Mouse (Mus musculus) spleen, adult 2 months (tissue): Measurements from ENCODE around the gene Hnrnpll. TPM values are rescaled to one million over a fixed set of nuclear protein-coding genes. Genes with fewer than 3 reads are reported as not detected.

ENCODE experiments used
- DNase-seq, 2 experiments: peaks; one replicate each; pipeline versions ENCODE4 v3.0.0 to v3.0.0-alpha.2; 2012 to 2021; ENCODE audit warnings: low spot score in 2 of 2, low read depth in 1 of 2
- H3K27ac ChIP-seq: fragments of 200-500 bp; 2 replicates; pipeline ENCODE4 v1.5.1; 2012; ENCODE audit warnings: low read length, inconsistent platforms; ENCODE audit not compliant: insufficient read depth
- H3K27me3 ChIP-seq: fragments of 200-500 bp; 2 replicates; pipeline ENCODE4 v1.6.1; 2012; ENCODE audit warnings: mild to moderate bottlenecking, moderate library complexity, low read length, inconsistent platforms; ENCODE audit not compliant: control insufficient read depth, insufficient read depth
- H3K36me3 ChIP-seq: fragments of 200-500 bp; 2 replicates; pipeline ENCODE4 v1.6.1; 2012; ENCODE audit warnings: mild to moderate bottlenecking, low read length, inconsistent platforms; ENCODE audit not compliant: control insufficient read depth, insufficient read depth
- H3K4me1 ChIP-seq: fragments of 200-500 bp; 2 replicates; pipeline ENCODE4 v1.6.1; 2011; ENCODE audit warnings: inconsistent platforms; ENCODE audit not compliant: control insufficient read depth, insufficient read depth, insufficient read length
- H3K4me3 ChIP-seq: fragments of 200-500 bp; 2 replicates; pipeline ENCODE4 v1.5.1; 2011; ENCODE audit warnings: mild to moderate bottlenecking, inconsistent platforms; ENCODE audit not compliant: insufficient read depth, insufficient read length; ENCODE audit errors: extremely low read depth
- CTCF ChIP-seq: fragments of 200-500 bp; IDR thresholded peaks from 2 replicates; pipeline ENCODE4 v1.5.1; 2011; ENCODE audit warnings: mild to moderate bottlenecking, inconsistent platforms; ENCODE audit not compliant: insufficient read depth, insufficient read length, insufficient replicate concordance; ENCODE audit errors: extremely low read depth
- POLR2A ChIP-seq: fragments of 200-500 bp; IDR thresholded peaks from 2 replicates; pipeline ENCODE4 v1.6.1; 2011; ENCODE audit warnings: low read depth, low read length, inconsistent platforms
- WGBS: fragments of 180-500 bp; shearing (Covaris S2); methylation state at CpG from one replicate; pipeline ENCODE4 v1.1.7; 2018; 5-methylcytosine and 5-hydroxymethylcytosine counted together
- polyA plus RNA-seq: library from polyadenylated mRNA; depleted of rRNA; stranded (reverse); fragments of >200 nt; gene quantifications from 2 replicates; pipeline ENCODE4 v1.2.3, GENCODE M21; 2012

Gene Hnrnpll
- polyA plus RNA-seq, 1 experiment = 5.7 TPM

DNA sequence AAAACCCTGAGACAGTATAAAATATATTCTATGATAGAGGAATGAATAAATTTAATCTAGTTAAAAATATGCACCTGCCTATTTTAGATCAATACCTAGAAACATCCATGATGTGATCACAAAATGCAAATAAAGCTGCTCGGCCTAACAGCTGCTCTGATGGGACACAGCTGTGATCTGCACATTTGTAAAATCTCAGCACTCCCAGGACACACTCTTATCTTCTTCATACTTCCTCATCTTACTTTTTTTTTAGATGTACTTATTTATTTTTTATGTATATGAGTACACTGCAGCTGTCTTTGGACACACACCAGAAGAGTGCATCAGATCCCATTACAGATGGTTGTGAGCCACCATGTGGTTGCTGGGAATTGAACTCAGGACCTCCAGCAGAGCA, 20.4 kb downstream of the Hnrnpll start:
- H3K4me3 ChIP-seq = no peak overlapping the region
- DNase-seq = no peak
- H3K36me3 ChIP-seq = no peaks in the 10 kb centered on the region
- H3K27ac ChIP-seq = no peak overlapping the region
- no peaks in the 10 kb centered on the region for H3K27me3 ChIP-seq
- 72% methylated on average over 1 of the region's 1 CpGs for WGBS
- no peaks in the 10 kb centered on the region for H3K4me1 ChIP-seq
- TF ChIP-seq CTCF (no peak), POLR2A (no peak)

- 94% methylated on average over 6 of the region's 6 CpGs for WGBS
- no peak for DNase-seq
Measured at GRCm38 (mm10) chr17:80028675-80029074, 33.5 kb downstream of the Hnrnpll start.

GRCm38 (mm10) chr17:80026189-80026936, 35.8 kb downstream of the Hnrnpll start:
- TF ChIP-seq CTCF (no peak), POLR2A (no peak)
- no peak overlapping the region for H3K27ac ChIP-seq

More at GRCm38 (mm10) chr17:80028675-80029074, 33.5 kb downstream of the Hnrnpll start:
- H3K36me3 ChIP-seq = no peaks in the 10 kb centered on the region
- TF ChIP-seq POLR2A = no peak
- no peak for TF ChIP-seq CTCF
- H3K4me3 ChIP-seq = no peak overlapping the region
- no peaks in the 10 kb centered on the region for H3K4me1 ChIP-seq
- no peak overlapping the region for H3K27ac ChIP-seq
- H3K27me3 ChIP-seq = no peaks in the 10 kb centered on the region

DNA sequence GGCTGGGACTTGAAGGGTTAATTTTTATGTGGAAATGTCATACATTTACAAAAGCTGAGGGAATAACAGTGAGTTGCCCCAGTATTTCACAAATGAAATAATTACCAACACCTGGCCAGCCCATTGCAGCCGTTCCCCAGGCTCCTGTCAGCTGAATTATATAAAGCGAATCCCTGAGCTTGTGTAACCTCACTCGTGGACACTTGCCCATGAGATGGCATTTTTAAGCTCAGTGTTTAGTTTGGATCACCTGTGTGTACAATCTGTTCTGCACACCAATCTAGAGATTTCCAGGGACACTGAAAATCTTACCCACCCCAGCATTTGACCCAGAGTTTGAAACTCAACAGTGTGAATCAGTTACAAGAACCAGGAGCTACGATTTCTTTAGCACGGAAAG, 40.0 kb downstream of the Hnrnpll start:
- TF ChIP-seq POLR2A = no peak
- TF ChIP-seq CTCF = no peak
- WGBS = 83% methylated on average over 5 of the region's 5 CpGs
- H3K27ac ChIP-seq = no peak overlapping the region
- no peaks in the 10 kb centered on the region for H3K4me1 ChIP-seq
- no peaks in the 10 kb centered on the region for H3K36me3 ChIP-seq
- no peak overlapping the region for H3K4me3 ChIP-seq
- no peak for DNase-seq
- H3K27me3 ChIP-seq = no peaks in the 10 kb centered on the region

More at GRCm38 (mm10) chr17:80026189-80026936, 35.8 kb downstream of the Hnrnpll start:
- H3K4me1 ChIP-seq = no peaks in the 10 kb centered on the region
- DNase-seq = no peak
- H3K27me3 ChIP-seq = no peaks in the 10 kb centered on the region
- no peaks in the 10 kb centered on the region for H3K36me3 ChIP-seq
- WGBS = 96% methylated on average over 5 of the region's 5 CpGs
- no peak overlapping the region for H3K4me3 ChIP-seq

DNA sequence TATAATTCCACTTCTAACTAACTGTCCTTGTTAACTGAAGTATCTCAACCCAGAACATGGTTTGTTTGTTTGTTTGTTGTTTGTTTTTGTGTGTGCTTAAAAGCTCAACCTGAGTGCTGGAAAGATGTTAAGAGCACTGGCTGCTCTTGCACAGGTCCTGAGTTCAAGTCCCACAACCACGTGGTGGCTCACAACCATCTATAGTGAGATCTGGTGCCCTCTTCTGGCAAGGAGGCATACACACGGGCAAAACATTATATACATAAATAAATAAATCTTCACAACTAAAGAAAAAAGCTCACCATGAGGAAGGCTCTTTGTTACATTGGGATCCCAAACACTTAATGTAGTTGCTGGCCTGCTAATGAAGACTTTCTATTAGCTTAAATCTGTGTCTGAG, 41.6 kb downstream of the Hnrnpll start:
- 70% methylated on average over 2 of the region's 2 CpGs for WGBS

DNA sequence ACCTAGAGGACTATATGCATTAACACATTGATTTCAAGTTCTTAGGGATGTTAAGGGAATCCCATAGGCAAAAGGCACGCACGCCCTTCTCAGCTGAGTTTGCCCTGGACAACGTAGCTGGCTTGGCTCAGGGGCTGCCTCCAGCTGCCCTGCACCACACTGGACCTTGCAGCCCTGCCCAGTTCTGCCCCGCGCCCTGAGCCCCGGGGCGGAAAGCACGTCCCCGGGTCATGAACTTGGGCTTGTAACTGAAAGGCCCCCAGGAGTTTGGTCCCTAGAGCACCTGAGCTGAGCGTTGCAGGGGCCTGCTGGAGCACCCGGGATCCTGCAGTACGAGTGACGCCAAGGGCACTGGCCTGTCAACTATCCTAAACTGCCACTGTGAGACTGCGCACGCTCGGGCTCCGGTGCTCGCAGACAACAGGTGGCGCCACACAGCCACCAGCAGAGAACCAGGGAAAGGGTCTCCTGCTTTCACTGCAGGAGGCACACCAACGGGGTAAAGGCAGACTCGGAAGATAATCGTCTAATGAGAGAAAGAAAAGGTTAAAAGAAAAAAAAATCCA, 43.1 kb downstream of the Hnrnpll start:
- no peak for DNase-seq
- Histone ChIP-seq H3K4me3 (no peak overlapping the region), H3K27ac (no peak overlapping the region), H3K27me3 (no peaks in the 10 kb centered on the region), H3K36me3 (no peaks in the 10 kb centered on the region), H3K4me1 (no peaks in the 10 kb centered on the region)
- no peak for TF ChIP-seq POLR2A
- TF ChIP-seq CTCF = 0 out of 2 replicates have a peak, but pooled peaks have one; percentile 6
- WGBS = 33% methylated on average over 22 of the region's 22 CpGs

More for the DNA sequence above, 41.6 kb downstream of the Hnrnpll start:
- Histone ChIP-seq H3K4me3 (no peak overlapping the region), H3K27ac (no peak overlapping the region), H3K27me3 (no peaks in the 10 kb centered on the region), H3K4me1 (no peaks in the 10 kb centered on the region), H3K36me3 (no peaks in the 10 kb centered on the region)
- TF ChIP-seq POLR2A (no peak), CTCF (no peak)
- DNase-seq = no peak
